Mouse (Mus musculus) megakaryocyte, adult 5-6 weeks (primary cell): ENCODE results near the gene Fgfr4. TPM values are rescaled to one million over a fixed set of nuclear protein-coding genes. Genes with fewer than 3 reads are reported as not detected.
"Not testable (repeated sequence)": the region's sequence is repeated elsewhere in the genome, so short reads cannot be mapped to it uniquely, and the experiment has no call there.

Experiments used
- ATAC-seq: 2 replicates; pipeline ENCODE4 v1.8.0; 2016; ENCODE audit warnings: mild to moderate bottlenecking, inconsistent platforms; ENCODE audit not compliant: poor library complexity, severe bottlenecking
- total RNA-seq, 2 experiments: library from RNA; stranded (forward) in 1 of 2; stranded (reverse) in 1 of 2; fragments of 153-499, 151-499 nt in 1 of 2; fragments of 221-1000, 200-1000 nt in 1 of 2; gene quantifications; 2 replicates each; pipeline versions ENCODE4 v1.2.3 to v1.2.4; 2015 to 2017

The Fgfr4 gene
- total RNA-seq, 2 experiments from 2014 or later = not detected

GRCm38 (mm10) chr13:55171517-55172335, 19.3 kb downstream of the Fgfr4 start:
- ATAC-seq = 0 out of 2 replicates have a peak, but pooled peaks have one; percentile 24

GRCm38 (mm10) chr13:55172336-55172770, 19.9 kb downstream of the Fgfr4 start:
- ATAC-seq = no peak

- ATAC-seq = no peak
These were observed 21.9 kb downstream of the Fgfr4 start for GRCm38 (mm10) chr13:55174347-55174746.

- no peak for ATAC-seq
These were observed 23.8 kb downstream of the Fgfr4 start for GRCm38 (mm10) chr13:55176265-55176664.

- no peak for ATAC-seq
These were observed 25.6 kb downstream of the Fgfr4 start for GRCm38 (mm10) chr13:55177903-55178496.

GRCm38 (mm10) chr13:55178556-55178955, 26.1 kb downstream of the Fgfr4 start:
- peak; percentile 68 for ATAC-seq

- no peak for ATAC-seq
These were observed 27.2 kb downstream of the Fgfr4 start for GRCm38 (mm10) chr13:55179591-55179990.

- no peak for ATAC-seq
These were observed 29.3 kb downstream of the Fgfr4 start for GRCm38 (mm10) chr13:55181786-55182172.

GRCm38 (mm10) chr13:55182173-55182894, 29.9 kb downstream of the Fgfr4 start:
- peak; percentile 91 for ATAC-seq

GRCm38 (mm10) chr13:55183382-55183781, 30.9 kb downstream of the Fgfr4 start:
- no peak for ATAC-seq

- ATAC-seq = not testable (repeated sequence)
These were observed 34.6 kb downstream of the Fgfr4 start for GRCm38 (mm10) chr13:55187062-55187461.

- peak; percentile 34 for ATAC-seq
These were observed 37.2 kb downstream of the Fgfr4 start for GRCm38 (mm10) chr13:55189531-55190107.

GRCm38 (mm10) chr13:55190121-55190868, 37.9 kb downstream of the Fgfr4 start:
- ATAC-seq = peak; percentile 100

- no peak for ATAC-seq
These were observed 39.1 kb downstream of the Fgfr4 start for GRCm38 (mm10) chr13:55191535-55191934.

GRCm38 (mm10) chr13:55202758-55203157, 50.3 kb downstream of the Fgfr4 start:
- ATAC-seq = not testable (repeated sequence)

GRCm38 (mm10) chr13:55203740-55204139, 51.3 kb downstream of the Fgfr4 start:
- ATAC-seq = no peak

GRCm38 (mm10) chr13:55204667-55205389, 52.4 kb downstream of the Fgfr4 start:
- ATAC-seq = no peak

- ATAC-seq = no peak
These were observed 53.2 kb downstream of the Fgfr4 start for GRCm38 (mm10) chr13:55205448-55206205.
